Mouse (Mus musculus) midbrain, embryonic 11.5 days (tissue): Measurements from ENCODE around the gene Tmco1. TPM values are rescaled to one million over a fixed set of nuclear protein-coding genes. Genes with fewer than 3 reads are reported as not detected.

ENCODE experiments used
- ATAC-seq: fragments of 200-750 bp; cut with Nextera tagmentation; 2 replicates; pipeline ENCODE4 v1.8.0; 2017; ENCODE audit warnings: moderate TSS enrichment, moderate library complexity; ENCODE audit not compliant: low FRiP score
- DNase-seq: peaks from one replicate; pipeline ENCODE4 v3.0.0; 2015; ENCODE audit warnings: low spot score; ENCODE audit errors: missing footprints
- H3K27ac ChIP-seq: fragments of 300-500 bp; sonication (generic); 2 replicates; pipeline ENCODE4 v1.5.1; 2014; ENCODE audit warnings: low read depth, low read length
- H3K27me3 ChIP-seq: fragments of 300-500 bp; sonication (generic); 2 replicates; pipeline ENCODE4 v1.6.1; 2014; ENCODE audit warnings: mild to moderate bottlenecking, low read length, moderate library complexity, mixed read lengths; ENCODE audit not compliant: control insufficient read depth, insufficient read depth
- H3K36me3 ChIP-seq: fragments of 300-500 bp; sonication (generic); 2 replicates; pipeline ENCODE4 v1.6.1; 2014; ENCODE audit warnings: mild to moderate bottlenecking, low read length, moderate library complexity, mixed read lengths; ENCODE audit not compliant: control insufficient read depth, insufficient read depth
- H3K4me1 ChIP-seq: fragments of 300-500 bp; sonication (generic); 2 replicates; pipeline ENCODE4 v1.6.1; 2014; ENCODE audit warnings: low read length; ENCODE audit not compliant: control insufficient read depth, insufficient read depth
- H3K4me2 ChIP-seq: fragments of 300-500 bp; sonication (generic); 2 replicates; pipeline ENCODE4 v1.6.1; 2014; ENCODE audit warnings: mild to moderate bottlenecking, moderate library complexity
- H3K4me3 ChIP-seq: fragments of 300-500 bp; sonication (generic); 2 replicates; pipeline ENCODE4 v1.5.1; 2014; ENCODE audit warnings: low read depth, low read length
- H3K9ac ChIP-seq: fragments of 300-500 bp; sonication (generic); 2 replicates; pipeline ENCODE4 v1.6.1; 2014; ENCODE audit warnings: low read length
- H3K9me3 ChIP-seq: fragments of 300-500 bp; sonication (generic); 2 replicates; pipeline ENCODE4 v1.6.1; 2016; ENCODE audit warnings: low read length; ENCODE audit not compliant: control insufficient read depth
- WGBS: fragments of 180-500 bp; shearing (Covaris S2); extraction: QIAGEN DNeasy Blood & Tissue Kit; methylation state at CpG from one replicate; pipeline ENCODE4 v1.1.7; 2014; 5-methylcytosine and 5-hydroxymethylcytosine counted together
- polyA plus RNA-seq: library from polyadenylated mRNA; unstranded; fragments of >200 nt; fragmentation: Nextera tagmentation; extraction: Ambion mirVana; gene quantifications from 2 replicates; pipeline ENCODE4 v1.2.1, GENCODE M21; 2014

Tmco1 gene
- 94.2 and 105 TPM in 2 replicates for polyA plus RNA-seq

GRCm38 (mm10) chr1:167308261-167309054 lies at the start of gene Tmco1:
Gene Tmco1 (plus strand): TSS chr1:167308378.
- H3K9me3 ChIP-seq, result no peaks in the 10 kb centered on the region
- under 1% methylated on average over 77 of the region's 82 CpGs for WGBS
- H3K4me2 ChIP-seq, result peak within 1 kb of the TSS; percentile 84
- H3K27me3 ChIP-seq, result no peaks in the 10 kb centered on the region
- peak within 1 kb of the TSS; percentile 85 for H3K27ac ChIP-seq
- peaks cover 9% of the 10 kb centered on the region; the same call in 1 of the 2 replicates for H3K4me1 ChIP-seq
- H3K36me3 ChIP-seq, result no peaks in the 10 kb centered on the region; the same call in 1 of the 2 replicates
- peak; percentile 97 for ATAC-seq
- peak within 1 kb of the TSS; percentile 70 for H3K4me3 ChIP-seq
- H3K9ac ChIP-seq, result peak within 1 kb of the TSS; percentile 95
- DNase-seq, result peak; percentile 100

GRCm38 (mm10) chr1:167259702-167260101 lies 48.5 kb upstream of the Tmco1 start:
- Histone ChIP-seq H3K4me1 (no peaks in the 10 kb centered on the region), H3K27ac (no peak overlapping the region), H3K9me3 (no peaks in the 10 kb centered on the region), H3K36me3 (no peaks in the 10 kb centered on the region), H3K4me3 (no peak overlapping the region), H3K9ac (no peak overlapping the region), H3K4me2 (no peak overlapping the region), H3K27me3 (no peaks in the 10 kb centered on the region)
- WGBS, result 70% methylated on average over 10 of the region's 10 CpGs
- ATAC-seq (no peak), DNase-seq (no peak)

GRCm38 (mm10) chr1:167261750-167262149 lies 46.4 kb upstream of the Tmco1 start:
- no peak for ATAC-seq
- Histone ChIP-seq H3K9ac (no peak overlapping the region), H3K27ac (no peak overlapping the region), H3K36me3 (no peaks in the 10 kb centered on the region), H3K4me1 (no peaks in the 10 kb centered on the region), H3K4me2 (no peak overlapping the region), H3K9me3 (no peaks in the 10 kb centered on the region), H3K4me3 (no peak overlapping the region), H3K27me3 (no peaks in the 10 kb centered on the region)
- no peak for DNase-seq
- 92% methylated on average over 11 of the region's 11 CpGs for WGBS

- H3K9me3 ChIP-seq, result no peaks in the 10 kb centered on the region
- no peak overlapping the region for H3K4me2 ChIP-seq
- H3K27ac ChIP-seq, result no peak overlapping the region
- WGBS, result 82% methylated on average over 10 of the region's 10 CpGs
- ATAC-seq (no peak), DNase-seq (no peak)
- no peaks in the 10 kb centered on the region for H3K36me3 ChIP-seq
- H3K9ac ChIP-seq, result no peak overlapping the region
- H3K4me3 ChIP-seq, result no peak overlapping the region
- no peaks in the 10 kb centered on the region for H3K4me1 ChIP-seq
- no peaks in the 10 kb centered on the region for H3K27me3 ChIP-seq
Measured at GRCm38 (mm10) chr1:167262489-167263041, 45.6 kb upstream of the Tmco1 start.

GRCm38 (mm10) chr1:167265366-167265765 lies 42.8 kb upstream of the Tmco1 start:
- DNase-seq (no peak), ATAC-seq (no peak)
- H3K27me3 ChIP-seq, result no peaks in the 10 kb centered on the region
- H3K4me1 ChIP-seq, result peaks cover 13% of the 10 kb centered on the region
- H3K4me2 ChIP-seq, result no peak overlapping the region
- no peaks in the 10 kb centered on the region for H3K36me3 ChIP-seq
- 90% methylated on average over 4 of the region's 4 CpGs for WGBS
- H3K4me3 ChIP-seq, result no peak overlapping the region
- no peak overlapping the region for H3K9ac ChIP-seq
- no peak overlapping the region for H3K27ac ChIP-seq
- H3K9me3 ChIP-seq, result no peaks in the 10 kb centered on the region

GRCm38 (mm10) chr1:167266720-167267119 lies 41.5 kb upstream of the Tmco1 start:
- no peak for ATAC-seq
- Histone ChIP-seq H3K36me3 (no peaks in the 10 kb centered on the region), H3K4me1 (peaks cover 26% of the 10 kb centered on the region), H3K27me3 (no peaks in the 10 kb centered on the region), H3K4me3 (no peak overlapping the region), H3K9ac (no peak overlapping the region), H3K9me3 (no peaks in the 10 kb centered on the region), H3K4me2 (no peak overlapping the region), H3K27ac (no peak overlapping the region)
- 62% methylated on average over 3 of the region's 3 CpGs for WGBS
- DNase-seq, result no peak

GRCm38 (mm10) chr1:167268360-167269063 lies 39.7 kb upstream of the Tmco1 start:
- no peak overlapping the region for H3K27ac ChIP-seq
- H3K4me1 ChIP-seq, result peaks cover 32% of the 10 kb centered on the region
- ATAC-seq, result no peak

GRCm38 (mm10) chr1:167269350-167269811 lies 38.8 kb upstream of the Tmco1 start:
- peaks cover 32% of the 10 kb centered on the region for H3K4me1 ChIP-seq
- H3K4me3 ChIP-seq, result no peak overlapping the region
- 23% methylated on average over 14 of the region's 14 CpGs for WGBS
- no peak for DNase-seq
- H3K9ac ChIP-seq, result no peak overlapping the region
- no peaks in the 10 kb centered on the region for H3K9me3 ChIP-seq
- ATAC-seq, result no peak
- H3K27me3 ChIP-seq, result no peaks in the 10 kb centered on the region
- no peaks in the 10 kb centered on the region for H3K36me3 ChIP-seq
- no peak overlapping the region for H3K4me2 ChIP-seq
- peak overlapping the region; percentile 9; the same call in 1 of the 2 replicates for H3K27ac ChIP-seq

More at GRCm38 (mm10) chr1:167268360-167269063, 39.7 kb upstream of the Tmco1 start:
- Histone ChIP-seq H3K9ac (no peak overlapping the region), H3K27me3 (no peaks in the 10 kb centered on the region), H3K4me2 (no peak overlapping the region), H3K9me3 (no peaks in the 10 kb centered on the region), H3K36me3 (no peaks in the 10 kb centered on the region), H3K4me3 (no peak overlapping the region)
- DNase-seq, result no peak
- WGBS, result 85% methylated on average over 9 of the region's 9 CpGs

- 16% methylated on average over 6 of the region's 6 CpGs for WGBS
- DNase-seq, result no peak
- H3K9me3 ChIP-seq, result no peaks in the 10 kb centered on the region
- H3K27me3 ChIP-seq, result no peaks in the 10 kb centered on the region
- H3K27ac ChIP-seq, result no peak overlapping the region
- H3K4me3 ChIP-seq, result no peak overlapping the region
- H3K4me1 ChIP-seq, result peaks cover 32% of the 10 kb centered on the region
- peak overlapping the region; percentile 46 for H3K4me2 ChIP-seq
- no peaks in the 10 kb centered on the region for H3K36me3 ChIP-seq
- no peak for ATAC-seq
- no peak overlapping the region; the same call in 1 of the 2 replicates for H3K9ac ChIP-seq
Measured at GRCm38 (mm10) chr1:167269856-167270270, 38.3 kb upstream of the Tmco1 start.
